Mouse (Mus musculus) intestine, embryonic 15.5 days (tissue): ENCODE data around the gene Clstn1. TPM values are rescaled to one million over a fixed set of nuclear protein-coding genes. Genes with fewer than 3 reads are reported as not detected.
A peak's percentile ranks its signal among the peaks of the same experiment; 100 is the strongest.

ENCODE experiments used
- ATAC-seq: fragments of 200-750 bp; cut with Nextera tagmentation; 2 replicates; pipeline ENCODE4 v1.8.0; 2017; ENCODE audit warnings: moderate TSS enrichment, moderate library complexity
- H3K27ac ChIP-seq: fragments of 300-500 bp; sonication (generic); 2 replicates; pipeline ENCODE4 v1.5.1; 2015; ENCODE audit warnings: mild to moderate bottlenecking, inconsistent platforms
- H3K27me3 ChIP-seq: fragments of 300-500 bp; sonication (generic); replicated peaks from 2 replicates; pipeline ENCODE4 v1.6.1; 2015; ENCODE audit warnings: inconsistent platforms
- H3K36me3 ChIP-seq: fragments of 300-500 bp; sonication (generic); 2 replicates; pipeline ENCODE4 v1.6.1; 2015; ENCODE audit warnings: inconsistent platforms
- H3K4me1 ChIP-seq: fragments of 300-500 bp; sonication (generic); replicated peaks from 2 replicates; pipeline ENCODE4 v1.6.1; 2015; ENCODE audit warnings: inconsistent platforms
- H3K4me2 ChIP-seq: fragments of 300-500 bp; sonication (generic); replicated peaks from 2 replicates; pipeline ENCODE4 v1.6.1; 2015; ENCODE audit warnings: mild to moderate bottlenecking, inconsistent platforms
- H3K4me3 ChIP-seq: fragments of 300-500 bp; sonication (generic); replicated peaks from 2 replicates; pipeline ENCODE4 v1.5.1; 2015; ENCODE audit warnings: inconsistent platforms
- H3K9ac ChIP-seq: fragments of 300-500 bp; sonication (generic); 2 replicates; pipeline ENCODE4 v1.6.1; 2015; ENCODE audit warnings: inconsistent platforms
- H3K9me3 ChIP-seq: fragments of 300-500 bp; sonication (generic); 2 replicates; pipeline ENCODE4 v1.6.1; 2016; ENCODE audit warnings: inconsistent platforms
- WGBS: fragments of 180-500 bp; shearing (Covaris S2); methylation state at CpG from one replicate; pipeline ENCODE4 v1.1.7; 2015; 5-methylcytosine and 5-hydroxymethylcytosine counted together
- polyA plus RNA-seq: library from polyadenylated mRNA; unstranded; fragments of >200 nt; fragmentation: Nextera tagmentation; extraction: Ambion mirVana; gene quantifications from 2 replicates; pipeline ENCODE4 v1.2.1, GENCODE M21; 2015

Gene Clstn1
- 40.9 and 42.4 TPM in 2 replicates for polyA plus RNA-seq

GRCm38 (mm10) chr4:149586044-149586782 is at the start of gene Clstn1:
Gene Clstn1, plus strand, starts transcription at chr4:149586468.
- H3K36me3 ChIP-seq = no peaks in the 10 kb centered on the region
- peak within 1 kb of the TSS; percentile 32; the same call in 1 of the 2 replicates for H3K27ac ChIP-seq
- H3K4me1 ChIP-seq = peaks cover 15% of the 10 kb centered on the region
- H3K9ac ChIP-seq = peak within 1 kb of the TSS; percentile 78
- H3K4me2 ChIP-seq = peak within 1 kb of the TSS; percentile 94
- WGBS = under 1% methylated on average over 71 of the region's 103 CpGs
- peaks cover under 1% of the 10 kb centered on the region; the same call in 1 of the 2 replicates for H3K9me3 ChIP-seq
- H3K27me3 ChIP-seq = peaks cover 8% of the 10 kb centered on the region; the same call in 1 of the 2 replicates
- peak; percentile 86 for ATAC-seq
- peak within 1 kb of the TSS; percentile 90 for H3K4me3 ChIP-seq

DNA sequence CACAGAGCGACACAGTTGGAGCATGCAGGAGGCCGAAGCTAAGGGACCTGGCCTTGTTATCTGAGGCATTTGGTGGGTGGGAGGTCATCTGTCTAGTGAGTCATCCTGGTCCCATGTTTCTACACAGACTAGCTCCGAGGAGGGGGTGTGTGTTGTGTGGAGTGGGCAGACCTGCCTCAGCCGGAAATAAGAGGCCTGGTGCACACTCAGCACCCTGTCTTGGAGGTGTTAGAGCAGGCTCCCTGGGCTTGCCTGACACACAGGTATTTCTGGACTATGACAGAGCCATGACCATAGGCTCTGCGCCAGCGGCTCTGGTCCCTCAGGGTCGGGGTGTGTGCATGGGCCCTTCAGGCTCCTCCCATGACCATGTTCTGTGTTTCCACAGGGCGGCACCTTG is 46.8 kb upstream of the Clstn1 start:
- 63% methylated on average over 8 of the region's 8 CpGs for WGBS
- Histone ChIP-seq H3K9me3 (no peaks in the 10 kb centered on the region), H3K4me3 (no peak overlapping the region), H3K27ac (no peak overlapping the region), H3K36me3 (no peaks in the 10 kb centered on the region), H3K4me1 (no peaks in the 10 kb centered on the region), H3K4me2 (no peak overlapping the region), H3K27me3 (no peaks in the 10 kb centered on the region), H3K9ac (no peak overlapping the region)
- peak; percentile 68 for ATAC-seq

GRCm38 (mm10) chr4:149541935-149542334 is 44.3 kb upstream of the Clstn1 start:
- H3K4me3 ChIP-seq = no peak overlapping the region
- no peak overlapping the region for H3K9ac ChIP-seq
- 0 out of 2 replicates have a peak, but pooled peaks cover 10% of the 10 kb centered on the region for H3K36me3 ChIP-seq
- ATAC-seq = no peak
- H3K4me2 ChIP-seq = no peak overlapping the region
- H3K27me3 ChIP-seq = no peaks in the 10 kb centered on the region
- no peak overlapping the region for H3K27ac ChIP-seq
- no peaks in the 10 kb centered on the region for H3K9me3 ChIP-seq
- WGBS = 67% methylated on average over 5 of the region's 5 CpGs
- H3K4me1 ChIP-seq = no peaks in the 10 kb centered on the region

GRCm38 (mm10) chr4:149542431-149542830 is 43.8 kb upstream of the Clstn1 start:
- 86% methylated on average over 12 of the region's 12 CpGs for WGBS
- H3K9me3 ChIP-seq = no peaks in the 10 kb centered on the region
- no peak overlapping the region for H3K4me3 ChIP-seq
- ATAC-seq = no peak
- no peaks in the 10 kb centered on the region for H3K27me3 ChIP-seq
- H3K4me1 ChIP-seq = no peaks in the 10 kb centered on the region
- no peak overlapping the region for H3K4me2 ChIP-seq
- 0 out of 2 replicates have a peak, but pooled peaks cover 10% of the 10 kb centered on the region for H3K36me3 ChIP-seq
- no peak overlapping the region for H3K9ac ChIP-seq
- no peak overlapping the region for H3K27ac ChIP-seq

GRCm38 (mm10) chr4:149542927-149543553 is 43.2 kb upstream of the Clstn1 start:
- H3K4me1 ChIP-seq = no peaks in the 10 kb centered on the region
- H3K9me3 ChIP-seq = no peaks in the 10 kb centered on the region
- WGBS = 51% methylated on average over 10 of the region's 10 CpGs
- H3K4me3 ChIP-seq = no peak overlapping the region
- H3K27me3 ChIP-seq = no peaks in the 10 kb centered on the region
- no peak overlapping the region for H3K27ac ChIP-seq
- H3K36me3 ChIP-seq = 0 out of 2 replicates have a peak, but pooled peaks cover 10% of the 10 kb centered on the region
- H3K9ac ChIP-seq = no peak overlapping the region
- no peak overlapping the region for H3K4me2 ChIP-seq
- no peak for ATAC-seq

DNA sequence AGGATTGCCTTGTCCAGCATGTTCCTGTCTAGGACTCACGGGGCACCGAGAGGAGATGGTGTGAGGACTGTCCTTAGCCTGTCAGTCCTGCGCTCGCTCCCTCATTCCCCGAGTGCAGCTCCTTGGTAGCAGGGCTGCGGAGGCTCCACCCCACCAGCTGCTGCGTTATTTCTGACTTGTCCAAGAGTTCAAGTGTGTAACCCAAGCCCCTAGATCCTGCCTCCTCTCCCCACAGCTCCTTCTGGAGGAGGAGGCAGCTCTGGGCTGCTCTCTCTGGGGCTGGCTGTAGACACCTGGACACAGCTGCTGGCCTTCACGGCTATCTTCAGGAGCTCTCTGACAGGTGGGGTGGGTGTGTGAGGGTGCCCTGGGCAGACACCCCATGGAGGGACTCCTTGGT is 41.4 kb upstream of the Clstn1 start:
- no peaks in the 10 kb centered on the region for H3K9me3 ChIP-seq
- no peaks in the 10 kb centered on the region for H3K27me3 ChIP-seq
- no peak overlapping the region for H3K27ac ChIP-seq
- 74% methylated on average over 8 of the region's 8 CpGs for WGBS
- H3K4me2 ChIP-seq = no peak overlapping the region
- no peak overlapping the region for H3K4me3 ChIP-seq
- H3K36me3 ChIP-seq = 0 out of 2 replicates have a peak, but pooled peaks cover 12% of the 10 kb centered on the region
- no peak for ATAC-seq
- H3K9ac ChIP-seq = no peak overlapping the region
- no peaks in the 10 kb centered on the region for H3K4me1 ChIP-seq

- 81% methylated on average over 9 of the region's 9 CpGs for WGBS
- H3K27ac ChIP-seq = no peak overlapping the region
- H3K27me3 ChIP-seq = no peaks in the 10 kb centered on the region
These were observed 39.3 kb upstream of the Clstn1 start for GRCm38 (mm10) chr4:149546797-149547444.

DNA sequence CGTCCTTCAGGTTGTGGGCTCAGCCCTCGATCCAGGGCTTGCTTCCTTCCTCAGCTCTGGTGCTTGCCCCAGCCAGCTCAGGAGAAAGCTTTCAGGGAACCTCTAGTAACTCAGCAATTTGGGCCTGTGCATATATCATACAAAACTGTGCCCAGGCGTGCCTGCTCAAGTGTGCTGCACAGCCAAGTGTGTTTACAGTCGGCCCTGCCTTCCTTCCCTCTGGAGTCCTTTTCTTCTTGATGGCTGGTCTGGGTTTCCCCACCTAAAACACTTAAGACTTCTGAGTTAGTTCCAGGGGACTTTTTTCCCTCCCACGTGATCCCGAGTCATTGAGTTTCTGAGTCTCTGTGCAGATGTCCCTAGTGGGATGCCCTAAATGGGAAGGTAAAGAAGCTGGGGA is 38.7 kb upstream of the Clstn1 start:
- Histone ChIP-seq H3K27me3 (no peaks in the 10 kb centered on the region), H3K4me1 (no peaks in the 10 kb centered on the region), H3K4me3 (no peak overlapping the region), H3K9me3 (no peaks in the 10 kb centered on the region), H3K36me3 (0 out of 2 replicates have a peak, but pooled peaks cover 12% of the 10 kb centered on the region), H3K27ac (no peak overlapping the region), H3K4me2 (no peak overlapping the region), H3K9ac (no peak overlapping the region)
- no peak for ATAC-seq
- WGBS = 77% methylated on average over 6 of the region's 6 CpGs

More at GRCm38 (mm10) chr4:149546797-149547444, 39.3 kb upstream of the Clstn1 start:
- no peak overlapping the region for H3K4me2 ChIP-seq
- no peaks in the 10 kb centered on the region for H3K4me1 ChIP-seq
- 0 out of 2 replicates have a peak, but pooled peaks cover 12% of the 10 kb centered on the region for H3K36me3 ChIP-seq
- no peak overlapping the region for H3K4me3 ChIP-seq
- no peak for ATAC-seq
- no peak overlapping the region for H3K9ac ChIP-seq
- no peaks in the 10 kb centered on the region for H3K9me3 ChIP-seq

DNA sequence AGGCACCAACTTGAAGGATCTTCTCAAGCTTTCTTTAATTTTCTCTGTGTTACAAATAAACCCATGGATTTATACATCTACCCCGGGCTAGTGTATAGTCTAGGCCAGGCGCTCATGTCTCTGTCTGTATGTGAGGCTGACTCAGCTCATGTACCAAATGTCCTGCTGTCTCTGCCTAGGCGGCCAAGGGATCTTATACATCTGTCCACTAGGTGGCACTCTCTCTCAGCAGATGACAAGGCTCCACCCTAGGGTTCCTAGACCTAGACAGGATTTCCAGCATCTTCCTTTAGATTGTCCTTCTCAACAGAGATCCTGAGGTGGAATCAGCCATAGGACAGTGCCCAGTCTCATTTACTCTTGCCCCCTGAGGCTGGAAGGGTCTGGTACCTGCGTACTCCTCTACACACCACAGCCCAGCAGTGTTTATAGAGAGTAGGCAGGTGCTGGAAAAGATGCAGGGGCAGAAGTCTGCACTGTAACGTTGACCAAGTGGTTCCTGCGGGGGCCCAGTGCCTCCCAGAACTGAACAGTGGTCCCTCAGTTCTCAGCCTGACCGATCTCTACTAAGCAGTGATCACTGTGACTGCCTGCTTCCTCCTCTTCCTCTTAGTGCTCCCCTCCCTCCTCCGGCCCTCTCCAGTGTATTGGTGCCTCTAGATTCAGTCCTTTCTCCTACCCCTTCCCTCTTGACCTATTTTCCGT is 36.9 kb upstream of the Clstn1 start:
- 0 out of 2 replicates have a peak, but pooled peaks cover 12% of the 10 kb centered on the region for H3K36me3 ChIP-seq
- ATAC-seq = peak; percentile 83
- no peak overlapping the region for H3K9ac ChIP-seq
- H3K9me3 ChIP-seq = no peaks in the 10 kb centered on the region
- H3K4me1 ChIP-seq = no peaks in the 10 kb centered on the region
- H3K27ac ChIP-seq = no peak overlapping the region
- WGBS = 61% methylated on average over 9 of the region's 9 CpGs
- no peak overlapping the region for H3K4me2 ChIP-seq
- no peaks in the 10 kb centered on the region for H3K27me3 ChIP-seq
- no peak overlapping the region for H3K4me3 ChIP-seq

GRCm38 (mm10) chr4:149550866-149551265 is 35.4 kb upstream of the Clstn1 start:
- no peak for ATAC-seq
- no peak overlapping the region for H3K4me3 ChIP-seq
- 81% methylated on average over 5 of the region's 5 CpGs for WGBS
- H3K4me1 ChIP-seq = no peaks in the 10 kb centered on the region
- H3K9ac ChIP-seq = no peak overlapping the region
- 0 out of 2 replicates have a peak, but pooled peaks cover 10% of the 10 kb centered on the region for H3K36me3 ChIP-seq
- no peak overlapping the region for H3K27ac ChIP-seq
- H3K27me3 ChIP-seq = no peaks in the 10 kb centered on the region
- H3K9me3 ChIP-seq = no peaks in the 10 kb centered on the region
- H3K4me2 ChIP-seq = no peak overlapping the region

DNA sequence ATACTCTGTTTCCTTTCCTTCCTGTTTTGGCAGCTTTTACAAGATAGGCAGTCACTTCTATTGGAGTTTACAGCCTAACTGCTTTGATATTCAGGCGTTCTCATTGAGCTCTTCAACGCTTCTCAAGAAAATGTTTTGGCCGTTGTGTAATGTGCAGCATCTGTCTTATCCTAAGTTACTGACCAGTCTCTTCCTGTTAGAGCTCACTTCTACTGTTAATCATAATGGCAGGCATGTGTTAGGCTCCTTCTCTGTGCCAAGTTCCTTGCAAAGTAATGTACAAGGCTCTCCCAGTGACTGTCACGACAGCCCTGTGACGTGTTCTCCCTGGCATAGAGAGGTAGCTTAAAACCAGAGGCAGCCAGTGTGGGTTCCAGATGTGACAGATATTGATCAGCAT is 34.6 kb upstream of the Clstn1 start:
- Histone ChIP-seq H3K4me2 (no peak overlapping the region), H3K27ac (no peak overlapping the region), H3K36me3 (0 out of 2 replicates have a peak, but pooled peaks cover 3% of the 10 kb centered on the region), H3K4me1 (no peaks in the 10 kb centered on the region), H3K4me3 (no peak overlapping the region), H3K9me3 (no peaks in the 10 kb centered on the region), H3K9ac (no peak overlapping the region), H3K27me3 (no peaks in the 10 kb centered on the region)
- 74% methylated on average over 5 of the region's 5 CpGs for WGBS
- no peak for ATAC-seq

DNA sequence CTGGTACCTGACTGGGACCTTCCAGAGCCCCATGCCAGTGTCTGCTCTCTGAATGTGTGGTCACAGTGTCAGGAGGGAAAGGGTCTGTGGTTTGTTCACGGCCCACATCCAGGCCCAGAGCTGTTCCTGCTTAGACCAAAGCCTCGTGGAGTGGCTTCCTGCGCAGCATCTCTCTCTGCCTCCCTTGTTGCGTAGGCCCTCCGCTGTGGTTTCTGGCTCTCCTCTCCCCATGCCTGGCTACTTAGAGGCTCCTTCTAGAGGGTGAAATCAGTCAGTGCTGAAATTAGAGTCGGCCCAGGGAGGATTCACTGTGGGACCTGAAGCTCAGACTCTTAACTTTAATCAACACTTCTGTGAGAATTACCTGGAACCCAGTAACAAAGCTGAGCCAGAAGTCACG is 32.4 kb upstream of the Clstn1 start:
- Histone ChIP-seq H3K4me1 (no peaks in the 10 kb centered on the region), H3K36me3 (0 out of 2 replicates have a peak, but pooled peaks cover under 1% of the 10 kb centered on the region), H3K9ac (no peak overlapping the region), H3K27ac (no peak overlapping the region), H3K4me3 (no peak overlapping the region), H3K27me3 (no peaks in the 10 kb centered on the region), H3K4me2 (no peak overlapping the region), H3K9me3 (no peaks in the 10 kb centered on the region)
- ATAC-seq = no peak
- 70% methylated on average over 7 of the region's 7 CpGs for WGBS
